Mouse (Mus musculus) cortical plate, adult 2 months (tissue): ENCODE data around the gene Gm38119.

ENCODE experiments used
- CTCF ChIP-seq: fragments of 200-500 bp; IDR thresholded peaks from 2 replicates; pipeline ENCODE4 v1.5.1; 2011; ENCODE audit warnings: mild to moderate bottlenecking, control low read depth, low read length; ENCODE audit not compliant: insufficient read depth; ENCODE audit errors: extremely low read depth
- POLR2A ChIP-seq: fragments of 200-500 bp; IDR thresholded peaks from 2 replicates; pipeline ENCODE4 v1.6.1; 2011; ENCODE audit warnings: mild to moderate bottlenecking, low read length, control low read depth; ENCODE audit not compliant: insufficient read depth; ENCODE audit errors: extremely low read depth

- TF ChIP-seq CTCF (no peak), POLR2A (no peak)
Measured at GRCm38 (mm10) chr3:92708974-92709373, 29.9 kb downstream of the Gm38119 start, which contains the start of gene Lce1e.
